Mouse (Mus musculus) stomach, embryonic 15.5 days (tissue): ENCODE measurements around the gene Vstm5. TPM values are rescaled to one million over a fixed set of nuclear protein-coding genes. Genes with fewer than 3 reads are reported as not detected.
"Not testable (repeated sequence)": the region's sequence is repeated elsewhere in the genome, so short reads cannot be mapped to it uniquely, and the experiment has no call there.

Source experiments
- ATAC-seq: fragments of 200-750 bp; cut with Nextera tagmentation; 2 replicates; pipeline ENCODE4 v1.8.0; 2017; ENCODE audit warnings: low read depth, moderate number of reproducible peaks, moderate TSS enrichment; ENCODE audit not compliant: insufficient read depth, low FRiP score
- H3K27ac ChIP-seq: fragments of 300-500 bp; sonication (generic); 2 replicates; pipeline ENCODE4 v1.5.1; 2015; ENCODE audit warnings: mild to moderate bottlenecking, inconsistent platforms
- H3K27me3 ChIP-seq: fragments of 300-500 bp; sonication (generic); replicated peaks from 2 replicates; pipeline ENCODE4 v1.6.1; 2015; ENCODE audit warnings: inconsistent platforms
- H3K36me3 ChIP-seq: fragments of 300-500 bp; sonication (generic); 2 replicates; pipeline ENCODE4 v1.6.1; 2015; ENCODE audit warnings: inconsistent platforms
- H3K4me1 ChIP-seq: fragments of 300-500 bp; sonication (generic); 2 replicates; pipeline ENCODE4 v1.6.1; 2015; ENCODE audit warnings: inconsistent platforms
- H3K4me2 ChIP-seq: fragments of 300-500 bp; sonication (generic); 2 replicates; pipeline ENCODE4 v1.6.1; 2015; ENCODE audit warnings: mild to moderate bottlenecking, inconsistent platforms
- H3K4me3 ChIP-seq: fragments of 300-500 bp; sonication (generic); replicated peaks from 2 replicates; pipeline ENCODE4 v1.5.1; 2015; ENCODE audit warnings: inconsistent platforms
- H3K9ac ChIP-seq: fragments of 300-500 bp; sonication (generic); 2 replicates; pipeline ENCODE4 v1.6.1; 2015; ENCODE audit warnings: inconsistent platforms
- H3K9me3 ChIP-seq: fragments of 300-500 bp; sonication (generic); 2 replicates; pipeline ENCODE4 v1.6.1; 2016; ENCODE audit warnings: inconsistent platforms
- WGBS: fragments of 180-500 bp; shearing (Covaris S2); methylation state at CpG from one replicate; pipeline ENCODE4 v1.1.7; 2015; 5-methylcytosine and 5-hydroxymethylcytosine counted together
- polyA plus RNA-seq: library from polyadenylated mRNA; unstranded; fragments of >200 nt; fragmentation: Nextera tagmentation; extraction: Ambion mirVana; gene quantifications from 2 replicates; pipeline ENCODE4 v1.2.1, GENCODE M21; 2015

The Vstm5 gene
- polyA plus RNA-seq, 1 experiment from 2014 or later = 6.4 TPM

- H3K27ac ChIP-seq = no peak overlapping the region
- no peak overlapping the region for H3K4me3 ChIP-seq
- no peak overlapping the region for H3K9ac ChIP-seq
- H3K4me1 ChIP-seq = peaks cover 5% of the 10 kb centered on the region; the same call in 1 of the 2 replicates
- no peak overlapping the region for H3K4me2 ChIP-seq
- WGBS = 22% methylated on average over 2 of the region's 2 CpGs
- no peaks in the 10 kb centered on the region for H3K9me3 ChIP-seq
- ATAC-seq = no peak
- H3K27me3 ChIP-seq = no peaks in the 10 kb centered on the region
- H3K36me3 ChIP-seq = no peaks in the 10 kb centered on the region
Measured at GRCm38 (mm10) chr9:15298451-15298850, 59.6 kb downstream of the Vstm5 start.

- 88% methylated on average over 5 of the region's 5 CpGs for WGBS
- no peak overlapping the region for H3K9ac ChIP-seq
- no peaks in the 10 kb centered on the region for H3K36me3 ChIP-seq
- H3K27ac ChIP-seq = no peak overlapping the region
- H3K4me1 ChIP-seq = peaks cover 5% of the 10 kb centered on the region; the same call in 1 of the 2 replicates
- H3K4me3 ChIP-seq = no peak overlapping the region
- H3K9me3 ChIP-seq = no peaks in the 10 kb centered on the region
- no peaks in the 10 kb centered on the region for H3K27me3 ChIP-seq
- no peak overlapping the region for H3K4me2 ChIP-seq
- ATAC-seq = no peak
Measured at GRCm38 (mm10) chr9:15300056-15300455, 61.2 kb downstream of the Vstm5 start.

- Histone ChIP-seq H3K27ac (peak overlapping the region; percentile 88), H3K9me3 (no peaks in the 10 kb centered on the region), H3K4me1 (peaks cover 5% of the 10 kb centered on the region; the same call in 1 of the 2 replicates), H3K36me3 (no peaks in the 10 kb centered on the region), H3K9ac (no peak overlapping the region), H3K27me3 (no peaks in the 10 kb centered on the region), H3K4me2 (peak overlapping the region; percentile 31; the same call in 1 of the 2 replicates), H3K4me3 (no peak overlapping the region)
- WGBS = 18% methylated on average over 6 of the region's 6 CpGs
- ATAC-seq = peak; percentile 6; the same call in 1 of the 2 replicates
Measured at GRCm38 (mm10) chr9:15301399-15301798, 62.6 kb downstream of the Vstm5 start.

- H3K27me3 ChIP-seq, H3K27ac ChIP-seq, H3K4me1 ChIP-seq, H3K4me2 ChIP-seq, H3K36me3 ChIP-seq, H3K9me3 ChIP-seq, H3K4me3 ChIP-seq, H3K9ac ChIP-seq, ATAC-seq: not testable (repeated sequence)
- WGBS = 75% methylated on average over 6 of the region's 6 CpGs
Measured at GRCm38 (mm10) chr9:15302006-15302405, 63.2 kb downstream of the Vstm5 start.

GRCm38 (mm10) chr9:15302881-15303280 lies 64.0 kb downstream of the Vstm5 start:
- Histone ChIP-seq H3K27ac (no peak overlapping the region), H3K27me3 (no peaks in the 10 kb centered on the region), H3K36me3 (peaks cover 3% of the 10 kb centered on the region; the same call in 1 of the 2 replicates), H3K9me3 (no peaks in the 10 kb centered on the region), H3K4me2 (no peak overlapping the region), H3K4me3 (no peak overlapping the region), H3K4me1 (peaks cover 8% of the 10 kb centered on the region), H3K9ac (no peak overlapping the region)
- no peak for ATAC-seq
- WGBS = 76% methylated on average over 2 of the region's 2 CpGs

GRCm38 (mm10) chr9:15305503-15306397 lies 66.9 kb downstream of the Vstm5 start, which contains the start of gene Taf1d:
Taf1d (plus strand) TSS chr9:15306214.
- Histone ChIP-seq H3K36me3 (peaks cover 12% of the 10 kb centered on the region), H3K27me3 (no peaks in the 10 kb centered on the region), H3K4me3 (peak within 1 kb of the TSS; percentile 84), H3K9me3 (no peaks in the 10 kb centered on the region), H3K4me1 (peaks cover 16% of the 10 kb centered on the region), H3K27ac (peak within 1 kb of the TSS; percentile 91), H3K9ac (peak within 1 kb of the TSS; percentile 90), H3K4me2 (peak within 1 kb of the TSS; percentile 54)
- 11% methylated on average over 45 of the region's 45 CpGs for WGBS
- peak; percentile 96 for ATAC-seq

- peak; percentile 74 for ATAC-seq
- peaks cover 13% of the 10 kb centered on the region for H3K4me1 ChIP-seq
- H3K9me3 ChIP-seq = no peaks in the 10 kb centered on the region
- H3K9ac ChIP-seq = peak within 1 kb of the TSS; percentile 90
- H3K4me3 ChIP-seq = peak within 1 kb of the TSS; percentile 84
- H3K4me2 ChIP-seq = peak within 1 kb of the TSS; percentile 54
- peak within 1 kb of the TSS; percentile 91 for H3K27ac ChIP-seq
- H3K27me3 ChIP-seq = no peaks in the 10 kb centered on the region
- peaks cover 12% of the 10 kb centered on the region for H3K36me3 ChIP-seq
- under 1% methylated on average over 35 of the region's 35 CpGs for WGBS
Measured at GRCm38 (mm10) chr9:15306398-15307119, 67.7 kb downstream of the Vstm5 start, which contains the start of gene 4931406C07Rik. 4931406C07Rik (minus strand) TSS chr9:15306448.

- Histone ChIP-seq H3K27ac (no peak overlapping the region), H3K27me3 (no peaks in the 10 kb centered on the region), H3K36me3 (peaks cover 17% of the 10 kb centered on the region), H3K9ac (peak overlapping the region; percentile 90; the same call in 1 of the 2 replicates), H3K4me3 (peak overlapping the region; percentile 84), H3K4me1 (peaks cover 11% of the 10 kb centered on the region; the same call in 1 of the 2 replicates), H3K9me3 (no peaks in the 10 kb centered on the region), H3K4me2 (peak overlapping the region; percentile 54)
- ATAC-seq = no peak
- WGBS = 5% methylated on average over 6 of the region's 6 CpGs
Measured at GRCm38 (mm10) chr9:15307257-15307656, 68.4 kb downstream of the Vstm5 start.

- Histone ChIP-seq H3K9me3 (no peaks in the 10 kb centered on the region), H3K9ac (no peak overlapping the region), H3K4me3 (no peak overlapping the region), H3K36me3 (peaks cover 20% of the 10 kb centered on the region), H3K4me1 (peaks cover 11% of the 10 kb centered on the region; the same call in 1 of the 2 replicates), H3K4me2 (peak overlapping the region; percentile 19; the same call in 1 of the 2 replicates), H3K27me3 (no peaks in the 10 kb centered on the region), H3K27ac (no peak overlapping the region)
- 37% methylated on average over 2 of the region's 2 CpGs for WGBS
- no peak for ATAC-seq
Measured at GRCm38 (mm10) chr9:15308254-15308653, 69.4 kb downstream of the Vstm5 start.
